Comparison of ENCODE assay signal across 8 mouse cellular contexts in genomic region chr12:12496593-12497141, GRCm38 (mm10).
A peak's percentile ranks its signal among the peaks of the same experiment; 100 is the strongest.
DNase-seq lines count a peak whose midpoint lies in the region; ATAC-seq lines count a peak whose summit lies in the region.

No protein-coding gene starts in this region.

- DNase-seq in forebrain, embryonic 14.5 days (ENCODE audit: low spot score) = peak; percentile 29
- DNase-seq in forebrain, embryonic 11.5 days (ENCODE audit: low spot score) = no peak
- peak; percentile 85 for DNase-seq in adrenal gland, adult 2 months
- DNase-seq in liver, embryonic 13.5 days = peak; percentile 69
- peak; percentile 49 for DNase-seq in ovary, postnatal 36 days (ENCODE audit: low spot score)
- no peak for DNase-seq in T-cell, adult 2 months (ENCODE audit: low spot score)

- H3K4me3 ChIP-seq in forebrain, embryonic 14.5 days (ENCODE audit: low read depth, low read length) = no peak overlapping the region
- no peak overlapping the region for H3K4me3 ChIP-seq in forebrain, embryonic 11.5 days (ENCODE audit: low read depth, low read length)
- no peak overlapping the region for H3K4me3 ChIP-seq in hindbrain, embryonic 15.5 days
- no peak overlapping the region for H3K4me3 ChIP-seq in liver, embryonic 13.5 days (replicated peaks)

- H3K27ac ChIP-seq in forebrain, embryonic 14.5 days (ENCODE audit: low read depth, low read length) = no peak overlapping the region
- H3K27ac ChIP-seq in forebrain, embryonic 11.5 days (ENCODE audit: low read depth, low read length) = no peak overlapping the region
- H3K27ac ChIP-seq in hindbrain, embryonic 15.5 days (replicated peaks) = no peak overlapping the region
- peak overlapping the region; percentile 78 for H3K27ac ChIP-seq in liver, embryonic 13.5 days

- H3K4me2 ChIP-seq in forebrain, embryonic 14.5 days (ENCODE audit: low read length) = no peak overlapping the region
- no peak overlapping the region for H3K4me2 ChIP-seq in forebrain, embryonic 11.5 days (ENCODE audit: low read depth, low read length, severe bottlenecking)
- no peak overlapping the region for H3K4me2 ChIP-seq in hindbrain, embryonic 15.5 days
- H3K4me2 ChIP-seq in liver, embryonic 13.5 days = peak overlapping the region; percentile 26

- no peak overlapping the region for H3K9ac ChIP-seq in forebrain, embryonic 14.5 days (ENCODE audit: low read length)
- no peak overlapping the region for H3K9ac ChIP-seq in forebrain, embryonic 11.5 days (ENCODE audit: low read length)
- no peak overlapping the region for H3K9ac ChIP-seq in hindbrain, embryonic 15.5 days
- H3K9ac ChIP-seq in liver, embryonic 13.5 days = peak overlapping the region; percentile 58

- ATAC-seq in forebrain, embryonic 14.5 days = no peak
- no peak for ATAC-seq in forebrain, embryonic 11.5 days (replicated peaks; ENCODE audit: low FRiP score)
- peak; percentile 66 for ATAC-seq in erythroblast, adult 5-6 weeks (replicated peaks; ENCODE audit: low FRiP score, poor library complexity, severe bottlenecking)
- peak; percentile 81 for ATAC-seq in hindbrain, embryonic 15.5 days (ENCODE audit: low FRiP score, low read depth)
- peak; percentile 92 for ATAC-seq in liver, embryonic 13.5 days (ENCODE audit: low read depth)

- 90% methylated on average over 7 of the region's 7 CpGs for WGBS in forebrain, embryonic 14.5 days
- WGBS in forebrain, embryonic 11.5 days = 93% methylated on average over 7 of the region's 7 CpGs
- 67% methylated on average over 7 of the region's 7 CpGs for WGBS in hindbrain, embryonic 15.5 days
- WGBS in liver, embryonic 13.5 days (ENCODE audit: insufficient replicate concordance) = 15% methylated on average over 7 of the region's 7 CpGs

- no peaks in the 10 kb centered on the region for H3K27me3 ChIP-seq in forebrain, embryonic 14.5 days (replicated peaks; ENCODE audit: control insufficient read depth, insufficient read depth, low read length)
- no peaks in the 10 kb centered on the region for H3K27me3 ChIP-seq in forebrain, embryonic 11.5 days (ENCODE audit: control insufficient read depth, insufficient read depth, low read length)
- no peaks in the 10 kb centered on the region for H3K27me3 ChIP-seq in hindbrain, embryonic 15.5 days
- no peaks in the 10 kb centered on the region for H3K27me3 ChIP-seq in liver, embryonic 13.5 days

- no peaks in the 10 kb centered on the region for H3K9me3 ChIP-seq in forebrain, embryonic 14.5 days (replicated peaks; ENCODE audit: control insufficient read depth, low read length)
- no peaks in the 10 kb centered on the region for H3K9me3 ChIP-seq in forebrain, embryonic 11.5 days (ENCODE audit: control insufficient read depth, low read length)
- no peaks in the 10 kb centered on the region for H3K9me3 ChIP-seq in hindbrain, embryonic 15.5 days
- no peaks in the 10 kb centered on the region for H3K9me3 ChIP-seq in liver, embryonic 13.5 days (replicated peaks)

- H3K4me1 ChIP-seq in forebrain, embryonic 14.5 days (ENCODE audit: control insufficient read depth, insufficient read depth, low read length) = no peaks in the 10 kb centered on the region
- no peaks in the 10 kb centered on the region for H3K4me1 ChIP-seq in forebrain, embryonic 11.5 days (replicated peaks; ENCODE audit: control insufficient read depth, insufficient read depth, low read length)
- no peaks in the 10 kb centered on the region for H3K4me1 ChIP-seq in hindbrain, embryonic 15.5 days (replicated peaks)
- peaks cover 65% of the 10 kb centered on the region for H3K4me1 ChIP-seq in liver, embryonic 13.5 days (replicated peaks)

- H3K36me3 ChIP-seq in forebrain, embryonic 14.5 days (ENCODE audit: control insufficient read depth, insufficient read depth, low read length) = no peaks in the 10 kb centered on the region
- H3K36me3 ChIP-seq in forebrain, embryonic 11.5 days (ENCODE audit: control insufficient read depth, insufficient read depth, low read length) = no peaks in the 10 kb centered on the region
- no peaks in the 10 kb centered on the region for H3K36me3 ChIP-seq in hindbrain, embryonic 15.5 days
- H3K36me3 ChIP-seq in liver, embryonic 13.5 days = no peaks in the 10 kb centered on the region

Comparison
In these comparisons a context has a peak if more than half of its experiments do, and no peak if none do; other contexts are left out.
1. DNase-seq: peak in forebrain, embryonic 14.5 days (single experiment), adrenal gland, adult 2 months (single experiment), liver, embryonic 13.5 days (single experiment) and ovary, postnatal 36 days (single experiment); none in forebrain, embryonic 11.5 days (single experiment) and T-cell, adult 2 months (single experiment).
2. ATAC-seq: peak in erythroblast, adult 5-6 weeks (single experiment), hindbrain, embryonic 15.5 days (single experiment) and liver, embryonic 13.5 days (single experiment); none in forebrain, embryonic 14.5 days (single experiment) and forebrain, embryonic 11.5 days (single experiment).